Mouse (Mus musculus) megakaryocyte, embryonic 14.5 days (primary cell): ENCODE results near the gene Gm20388.

Experiments
- FLI1 ChIP-seq: IDR thresholded peaks from 2 replicates; pipeline ENCODE4 v1.6.1; 2012; ENCODE audit warnings: low read length, inconsistent platforms, mixed read lengths
- GATA1 ChIP-seq: IDR thresholded peaks from 3 replicates; pipeline ENCODE4 v1.6.1; 2012; ENCODE audit warnings: mixed read lengths, low read length, inconsistent platforms, borderline replicate concordance

GRCm38 (mm10) chr8:122981646-122982045 is 3071.0 kb downstream of the Gm20388 start:
- TF ChIP-seq GATA1 = no peak
- no peak for TF ChIP-seq FLI1
